Mouse (Mus musculus) kidney, adult 2 months (tissue): ENCODE measurements around the gene 0610040J01Rik. TPM values are rescaled to one million over a fixed set of nuclear protein-coding genes. Genes with fewer than 3 reads are reported as not detected.
A peak's percentile ranks its signal among the peaks of the same experiment; 100 is the strongest.

Experiments used
- DNase-seq: peaks from one replicate; pipeline ENCODE4 v3.0.0; 2021
- H3K27ac ChIP-seq: fragments of 200-500 bp; 2 replicates; pipeline ENCODE4 v1.5.1; 2012; ENCODE audit warnings: low read depth, low read length, control low read depth, inconsistent platforms; ENCODE audit not compliant: insufficient read depth
- H3K27me3 ChIP-seq: fragments of 200-500 bp; replicated peaks from 2 replicates; pipeline ENCODE4 v1.6.1; 2012; ENCODE audit warnings: mild to moderate bottlenecking, moderate library complexity, low read length, inconsistent platforms; ENCODE audit not compliant: control insufficient read depth, insufficient read depth
- H3K36me3 ChIP-seq: fragments of 200-500 bp; 2 replicates; pipeline ENCODE4 v1.6.1; 2012; ENCODE audit warnings: mild to moderate bottlenecking, moderate library complexity, low read length, inconsistent platforms; ENCODE audit not compliant: control insufficient read depth, insufficient read depth
- H3K4me1 ChIP-seq: fragments of 200-500 bp; 2 replicates; pipeline ENCODE4 v1.6.1; 2011; ENCODE audit warnings: low read length; ENCODE audit not compliant: control insufficient read depth, insufficient read depth
- H3K4me3 ChIP-seq: fragments of 200-500 bp; 2 replicates; pipeline ENCODE4 v1.5.1; 2011; ENCODE audit warnings: mild to moderate bottlenecking, low read depth, low read length, control low read depth; ENCODE audit not compliant: insufficient read depth
- CTCF ChIP-seq: fragments of 200-500 bp; conservative IDR thresholded peaks from 2 replicates; pipeline ENCODE4 v1.5.1; 2011; ENCODE audit warnings: low read depth, mild to moderate bottlenecking, control low read depth, low read length, moderate library complexity, mixed read lengths; ENCODE audit not compliant: insufficient read depth, insufficient read length
- POLR2A ChIP-seq: fragments of 200-500 bp; IDR thresholded peaks from one replicate; pipeline ENCODE4 v1.6.1; 2011; ENCODE audit warnings: low read depth, low read length, control low read depth
- WGBS: fragments of 180-500 bp; shearing (Covaris S2); methylation state at CpG from one replicate; pipeline ENCODE4 v1.1.7; 2018; 5-methylcytosine and 5-hydroxymethylcytosine counted together
- polyA plus RNA-seq: library from polyadenylated mRNA; depleted of rRNA; stranded (reverse); fragments of >200 nt; gene quantifications from 2 replicates; pipeline ENCODE4 v1.2.3, GENCODE M21; 2012

0610040J01Rik gene
- polyA plus RNA-seq, 1 experiment, result 50.1 TPM

DNA sequence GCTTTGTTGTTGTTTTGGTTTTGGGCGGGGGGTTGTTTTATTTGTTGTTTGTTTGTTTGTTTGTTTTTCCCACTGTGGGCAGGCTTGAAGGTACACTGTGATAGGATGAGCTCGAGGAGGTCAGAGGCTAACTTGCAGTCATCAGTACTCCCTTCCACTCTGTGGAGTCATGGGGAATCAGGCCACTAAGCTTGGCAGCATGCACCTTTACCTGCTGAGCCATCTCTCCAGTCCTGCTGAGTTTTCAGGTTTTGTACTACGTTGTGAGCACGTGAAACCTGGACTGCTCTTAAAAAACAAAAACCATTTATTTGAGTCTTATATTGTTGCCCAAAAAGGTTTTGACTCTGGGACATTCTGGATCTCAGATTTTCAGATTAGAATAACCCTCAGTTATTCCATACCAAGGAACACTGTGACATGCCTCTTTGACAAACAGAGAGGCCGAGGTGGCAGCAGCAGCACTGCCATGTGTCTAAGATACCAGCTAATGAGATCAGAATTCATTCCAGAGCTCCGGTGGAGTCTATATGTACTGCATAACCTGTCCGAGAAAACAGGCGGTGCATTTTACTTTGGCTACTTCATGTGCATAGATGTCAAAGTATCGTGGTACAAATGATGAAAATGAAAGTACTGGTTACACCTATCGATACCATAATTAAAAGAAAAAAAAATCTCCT is 104.4 kb downstream of the 0610040J01Rik start:
- 0 out of 2 replicates have a peak, but pooled peaks cover 2% of the 10 kb centered on the region for H3K4me1 ChIP-seq
- WGBS, result 93% methylated on average over 10 of the region's 10 CpGs
- no peaks in the 10 kb centered on the region for H3K36me3 ChIP-seq
- TF ChIP-seq CTCF, result no peak
- no peak for TF ChIP-seq POLR2A
- DNase-seq, result no peak
- no peaks in the 10 kb centered on the region for H3K27me3 ChIP-seq
- H3K4me3 ChIP-seq, result no peak overlapping the region
- no peak overlapping the region for H3K27ac ChIP-seq

DNA sequence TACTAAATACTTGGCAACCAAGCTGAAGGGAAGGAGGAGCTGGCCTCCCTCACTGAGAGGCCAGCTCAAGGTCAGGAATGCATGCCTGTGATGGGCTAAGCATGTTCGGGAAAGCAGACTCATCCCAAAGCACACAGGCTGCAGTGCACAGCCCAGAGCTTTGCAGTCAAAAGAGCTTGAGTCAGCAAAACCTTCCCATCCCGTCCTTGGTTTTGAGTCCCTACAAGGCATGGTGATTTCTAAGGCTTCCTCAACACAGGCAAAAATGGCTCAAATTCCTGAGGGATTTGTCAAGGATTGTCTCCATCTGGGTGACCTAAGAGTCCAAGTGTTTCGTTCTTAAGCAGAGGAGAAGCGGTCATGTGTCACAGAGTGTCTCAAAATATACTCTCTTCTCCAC is 106.0 kb downstream of the 0610040J01Rik start:
- DNase-seq, result no peak
- Histone ChIP-seq H3K36me3 (no peaks in the 10 kb centered on the region), H3K4me3 (no peak overlapping the region), H3K4me1 (0 out of 2 replicates have a peak, but pooled peaks cover 2% of the 10 kb centered on the region), H3K27ac (no peak overlapping the region), H3K27me3 (no peaks in the 10 kb centered on the region)
- TF ChIP-seq POLR2A (no peak), CTCF (no peak)
- WGBS, result 50% methylated on average over 4 of the region's 4 CpGs

DNA sequence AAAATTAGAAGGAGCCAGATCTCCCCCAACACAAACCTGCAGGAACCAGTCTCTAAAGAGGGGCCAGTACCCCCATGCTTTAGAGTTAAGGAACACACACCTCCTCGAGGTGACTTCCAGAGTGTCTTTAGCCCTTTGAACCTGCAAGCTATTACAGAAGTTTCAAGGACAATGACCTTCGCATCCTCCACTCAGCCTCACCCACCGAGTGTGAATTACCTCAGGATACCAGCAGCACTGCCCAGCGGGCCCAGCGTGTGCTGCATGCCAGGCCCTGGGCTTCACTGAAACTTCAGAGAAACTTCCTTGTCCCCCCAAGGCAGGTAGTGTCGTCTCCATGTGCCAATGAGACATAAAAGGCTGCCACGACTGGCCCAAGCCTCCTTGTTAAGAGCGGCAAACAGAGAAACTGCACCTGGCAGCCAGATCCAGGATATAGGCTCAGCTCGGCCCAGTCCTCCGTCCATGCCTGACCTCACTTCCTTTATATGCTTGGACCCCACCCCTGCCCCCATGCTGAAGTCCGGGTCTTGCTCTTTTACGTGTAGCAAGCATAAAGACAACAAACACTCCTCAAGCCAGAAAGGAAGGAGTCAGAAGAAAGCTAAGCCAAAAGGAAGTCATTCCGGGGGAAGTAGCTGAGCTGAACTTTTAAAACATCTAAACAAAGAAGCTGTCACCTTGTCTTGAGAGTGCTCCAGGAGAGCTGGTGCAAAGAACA is 111.3 kb downstream of the 0610040J01Rik start:
- DNase-seq, result peak; percentile 57
- WGBS, result 60% methylated on average over 13 of the region's 13 CpGs
- no peaks in the 10 kb centered on the region for H3K27me3 ChIP-seq
- H3K36me3 ChIP-seq, result no peaks in the 10 kb centered on the region
- TF ChIP-seq CTCF, result no peak
- TF ChIP-seq POLR2A, result no peak
- H3K4me1 ChIP-seq, result no peaks in the 10 kb centered on the region
- H3K27ac ChIP-seq, result no peak overlapping the region
- H3K4me3 ChIP-seq, result no peak overlapping the region

DNA sequence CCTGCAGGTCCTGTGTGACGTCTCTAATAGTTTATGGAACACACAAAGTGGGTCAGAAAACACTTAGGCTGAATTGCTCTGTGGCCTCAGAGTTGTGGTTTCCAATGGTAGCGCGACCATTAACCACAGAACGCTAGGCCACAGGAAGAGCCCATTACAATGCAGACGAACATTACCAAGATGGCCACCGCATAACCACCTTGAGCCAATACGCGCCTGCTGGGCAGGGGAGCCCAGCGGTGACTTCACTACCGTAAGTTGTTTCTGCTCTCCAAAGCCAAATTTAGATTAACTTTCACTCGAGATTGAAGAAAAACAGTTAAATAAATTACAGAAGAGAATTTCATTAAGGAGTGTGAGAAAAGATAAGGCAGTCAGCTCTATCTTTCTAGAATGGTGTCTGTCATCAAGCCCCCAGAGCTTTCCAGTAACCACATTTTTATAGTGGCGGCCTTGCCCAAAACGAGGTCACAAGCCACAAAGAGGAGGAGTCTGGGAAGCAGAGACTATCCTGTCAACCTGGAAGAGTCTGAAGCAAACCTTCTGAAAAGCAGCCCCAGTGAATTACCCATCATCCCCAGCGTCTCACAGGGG is 113.0 kb downstream of the 0610040J01Rik start:
- DNase-seq, result no peak
- TF ChIP-seq CTCF (no peak), POLR2A (no peak)
- WGBS, result 92% methylated on average over 14 of the region's 14 CpGs
- Histone ChIP-seq H3K36me3 (no peaks in the 10 kb centered on the region), H3K27me3 (no peaks in the 10 kb centered on the region), H3K27ac (no peak overlapping the region), H3K4me1 (no peaks in the 10 kb centered on the region), H3K4me3 (no peak overlapping the region)

DNA sequence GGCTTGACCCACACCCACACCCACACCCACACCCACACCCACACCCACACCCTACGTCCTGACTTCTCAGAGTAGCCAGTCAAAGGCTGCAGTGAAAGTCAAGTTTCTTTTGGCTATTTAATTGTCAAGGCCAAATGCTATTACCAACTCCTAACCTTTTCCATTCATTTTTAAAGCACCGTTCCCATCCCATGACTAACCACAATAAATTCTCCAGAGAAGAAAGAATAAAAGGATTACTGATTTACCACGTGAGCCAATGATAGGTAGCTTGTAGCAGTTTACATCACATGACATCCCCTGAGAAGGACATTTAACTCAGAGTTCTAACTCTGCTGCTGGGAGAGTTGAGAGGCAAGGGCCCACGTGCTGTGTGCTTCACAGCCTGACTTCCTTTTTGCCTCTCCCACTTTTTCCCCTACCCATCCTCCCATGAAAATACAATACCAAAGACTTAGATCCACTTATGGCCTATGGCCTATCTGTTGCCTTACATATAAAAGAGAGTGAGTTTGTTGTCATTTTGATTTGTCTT is 118.7 kb downstream of the 0610040J01Rik start:
- Histone ChIP-seq H3K27ac (no peak overlapping the region), H3K27me3 (no peaks in the 10 kb centered on the region), H3K4me1 (no peaks in the 10 kb centered on the region), H3K36me3 (no peaks in the 10 kb centered on the region), H3K4me3 (no peak overlapping the region)
- TF ChIP-seq POLR2A (no peak), CTCF (no peak)
- no peak for DNase-seq
- 52% methylated on average over 4 of the region's 4 CpGs for WGBS

DNA sequence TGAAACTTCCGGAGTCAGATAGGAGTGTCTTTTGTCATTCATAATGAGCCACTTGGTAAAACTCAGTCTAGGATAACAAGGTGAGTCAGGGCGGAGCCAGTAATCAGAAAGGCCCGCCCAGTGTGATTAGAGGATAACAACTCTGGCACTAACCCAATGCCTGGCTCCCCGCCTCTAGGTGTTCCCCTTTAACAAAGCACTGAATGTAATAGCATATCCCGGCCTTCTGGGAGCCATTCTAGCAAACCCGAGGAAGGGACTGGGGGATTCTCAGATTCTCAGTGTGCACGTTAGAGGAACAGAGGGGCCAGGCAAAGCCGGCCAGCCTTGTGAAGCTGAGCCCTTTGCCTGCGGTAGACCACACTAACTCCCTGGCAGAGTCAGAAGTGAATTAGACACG is 120.7 kb downstream of the 0610040J01Rik start:
- 59% methylated on average over 10 of the region's 10 CpGs for WGBS
- DNase-seq, result no peak
- no peak overlapping the region for H3K4me3 ChIP-seq
- H3K4me1 ChIP-seq, result no peaks in the 10 kb centered on the region
- no peaks in the 10 kb centered on the region for H3K36me3 ChIP-seq
- no peaks in the 10 kb centered on the region for H3K27me3 ChIP-seq
- no peak for TF ChIP-seq CTCF
- TF ChIP-seq POLR2A, result no peak
- H3K27ac ChIP-seq, result no peak overlapping the region

DNA sequence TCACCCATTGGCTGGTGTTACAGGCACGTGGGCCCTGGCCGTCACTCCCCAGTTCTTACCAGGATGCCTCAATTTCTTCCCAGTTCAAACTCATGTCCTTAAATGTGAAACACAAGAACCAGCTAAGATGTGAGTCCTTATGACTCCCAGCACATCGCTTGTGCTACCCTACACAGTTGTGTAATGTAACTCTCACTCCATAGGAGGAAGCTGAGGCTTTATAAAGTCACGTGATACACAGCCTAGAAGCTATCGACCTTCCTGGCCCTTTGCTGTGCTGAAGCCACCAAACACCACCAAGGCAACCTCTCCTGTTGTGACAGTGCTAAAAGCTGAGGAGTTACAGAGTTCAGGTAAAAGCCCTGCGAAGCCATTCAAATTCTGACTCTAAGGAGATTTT is 123.4 kb downstream of the 0610040J01Rik start:
- TF ChIP-seq CTCF (no peak), POLR2A (no peak)
- H3K4me3 ChIP-seq, result no peak overlapping the region
- H3K27me3 ChIP-seq, result no peaks in the 10 kb centered on the region
- H3K36me3 ChIP-seq, result no peaks in the 10 kb centered on the region
- no peak overlapping the region for H3K27ac ChIP-seq
- WGBS, result 88% methylated on average over 6 of the region's 6 CpGs
- no peak for DNase-seq
- H3K4me1 ChIP-seq, result no peaks in the 10 kb centered on the region
